8 mouse cellular contexts compared by ENCODE assay signal in genomic region chr13:99099794-99100429, GRCm38 (mm10).
A peak's percentile ranks its signal among the peaks of the same experiment; 100 is the strongest.
DNase-seq lines count a peak whose midpoint lies in the region; ATAC-seq lines count a peak whose summit lies in the region.
"Had no signal": no experiment of that assay in that cellular context is flagged by ENCODE, and none has a peak within 500 bp of the region (broad histone marks: within the 10 kb centered on the region; RNA-seq: fewer than 3 reads in every experiment).

No protein-coding gene starts in this region.

- H3K4me1 ChIP-seq in midbrain, embryonic 10.5 days, result peaks cover 22% of the 10 kb centered on the region

- H3K4me3 ChIP-seq in midbrain, embryonic 10.5 days, result peak overlapping the region; percentile 46

- peak; percentile 21 for DNase-seq in testis, postnatal 10 days (ENCODE audit: low spot score)
- DNase-seq in testis, postnatal 14 days (ENCODE audit: low spot score), result no peak
- DNase-seq in midbrain, embryonic 10.5 days (ENCODE audit: low spot score), result peak; percentile 26
- DNase-seq in Muller cell, postnatal 12 days (ENCODE audit: inconsistent ontology term), result no peak
- no peak for DNase-seq in ovary, postnatal 10 days (ENCODE audit: low spot score)
- DNase-seq: lung, adult 2 months had no signal

- WGBS in midbrain, embryonic 10.5 days, result 66% methylated on average over 6 of the region's 6 CpGs

- no peaks in the 10 kb centered on the region for H3K27me3 ChIP-seq in midbrain, embryonic 10.5 days (ENCODE audit: low read depth, poor library complexity, severe bottlenecking)

- ATAC-seq in granulocyte monocyte progenitor cell, adult 5-6 weeks (replicated peaks; ENCODE audit: poor library complexity, severe bottlenecking), result peak; percentile 47
- ATAC-seq in activated CD4-positive, CD25-positive, alpha-beta regulatory T cell, adult 4 months, result no peak

- H3K9me3 ChIP-seq in midbrain, embryonic 10.5 days (replicated peaks), result no peaks in the 10 kb centered on the region

- peak overlapping the region; percentile 86 for H3K27ac ChIP-seq in midbrain, embryonic 10.5 days (replicated peaks)

- H3K36me3 ChIP-seq in midbrain, embryonic 10.5 days, result no peaks in the 10 kb centered on the region

Comparison
In these comparisons a context has a peak if more than half of its experiments do, and no peak if none do; other contexts are left out.
1. DNase-seq: peak in testis, postnatal 10 days (single experiment) and midbrain, embryonic 10.5 days (single experiment); none in testis, postnatal 14 days (single experiment), Muller cell, postnatal 12 days (single experiment) and ovary, postnatal 10 days (single experiment).